Mouse (Mus musculus) cerebellum, adult 11-12 months (tissue): Measurements from ENCODE around the gene Nectin2.

Experiments
- DNase-seq: peaks from one replicate; pipeline ENCODE4 v3.0.0; 2022

Gene Nectin2

GRCm38 (mm10) chr7:19769001-19769400, 18.7 kb upstream of the Nectin2 start:
- no peak for DNase-seq

- DNase-seq, result no peak
Observed at GRCm38 (mm10) chr7:19768251-19768650, 18.0 kb upstream of the Nectin2 start.

- DNase-seq, result no peak
Observed at GRCm38 (mm10) chr7:19764581-19764980, 14.3 kb upstream of the Nectin2 start.

- DNase-seq, result no peak
Observed at GRCm38 (mm10) chr7:19763829-19764477, 13.7 kb upstream of the Nectin2 start.

- DNase-seq, result no peak
Observed at GRCm38 (mm10) chr7:19762283-19762682, 12.0 kb upstream of the Nectin2 start.

GRCm38 (mm10) chr7:19760021-19760420, 9.7 kb upstream of the Nectin2 start:
- DNase-seq, result no peak

- DNase-seq, result no peak
Observed at GRCm38 (mm10) chr7:19758623-19759022, 8.3 kb upstream of the Nectin2 start.

GRCm38 (mm10) chr7:19755851-19756786, 5.8 kb upstream of the Nectin2 start:
- no peak for DNase-seq

- DNase-seq, result no peak
Observed at GRCm38 (mm10) chr7:19755008-19755407, 4.7 kb upstream of the Nectin2 start.

- DNase-seq, result no peak
Observed at GRCm38 (mm10) chr7:19754065-19754464, 3.8 kb upstream of the Nectin2 start.

GRCm38 (mm10) chr7:19753587-19753986, 3.3 kb upstream of the Nectin2 start:
- DNase-seq, result no peak

GRCm38 (mm10) chr7:19752652-19753051, 2.4 kb upstream of the Nectin2 start:
- no peak for DNase-seq

GRCm38 (mm10) chr7:19751070-19751383, 744 bp upstream of the Nectin2 start:
- DNase-seq, result no peak

GRCm38 (mm10) chr7:19749389-19750216, 680 bp downstream of the Nectin2 start:
- DNase-seq, result peak; percentile 74

GRCm38 (mm10) chr7:19748219-19749195, 1.8 kb downstream of the Nectin2 start:
- no peak for DNase-seq

- DNase-seq, result no peak
Observed at GRCm38 (mm10) chr7:19747420-19748218, 2.7 kb downstream of the Nectin2 start.

- DNase-seq, result no peak
Observed at GRCm38 (mm10) chr7:19746426-19747201, 3.7 kb downstream of the Nectin2 start.

GRCm38 (mm10) chr7:19745971-19746370, 4.3 kb downstream of the Nectin2 start:
- no peak for DNase-seq

GRCm38 (mm10) chr7:19744590-19745385, 5.5 kb downstream of the Nectin2 start:
- DNase-seq, result no peak

GRCm38 (mm10) chr7:19743791-19744190, 6.5 kb downstream of the Nectin2 start:
- DNase-seq, result no peak
